Mouse (Mus musculus): Measurements from ENCODE around the gene Ms4a6d.

GRCm38 (mm10) chr19:11639038-11639437 is 34.4 kb upstream of the Ms4a6d start:
- TF ChIP-seq CTCF (IDR thresholded peaks at IDR 0.05; ENCODE audit: borderline replicate concordance, insufficient read depth, low read depth, low read length) (no peak), POLR2A (IDR thresholded peaks at IDR 0.05; ENCODE audit: borderline replicate concordance, insufficient read depth, low read length) (no peak)

Measured in cerebellum, adult 2 months (tissue).